ENCODE assay signal across 8 mouse cellular contexts in the genomic region with DNA sequence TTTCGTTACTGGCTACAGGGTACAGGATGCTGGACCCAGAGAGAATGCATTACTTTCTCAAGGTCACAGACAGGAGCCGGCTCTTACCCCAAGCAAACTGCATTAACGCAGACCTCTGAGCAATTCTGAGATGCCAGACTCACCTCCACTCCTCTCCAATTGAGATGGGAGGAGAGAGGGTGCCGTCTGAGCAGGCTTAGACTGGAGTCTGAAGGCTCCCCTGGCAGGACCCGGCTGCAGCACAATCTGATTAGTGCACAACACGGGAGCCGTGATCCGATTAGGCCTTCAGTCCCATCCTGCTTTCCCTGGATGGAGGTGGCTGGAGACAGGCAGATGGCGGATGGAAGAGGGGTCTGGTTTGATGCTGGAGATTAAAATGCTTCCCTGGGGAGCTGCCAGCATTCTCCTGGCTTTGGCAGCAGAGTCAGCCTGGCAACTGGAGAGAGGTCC. TPM values are rescaled to one million over a fixed set of nuclear protein-coding genes. Genes with fewer than 3 reads are reported as not detected.
DNase-seq lines count a peak whose midpoint lies in the region; ATAC-seq lines count a peak whose summit lies in the region.

No protein-coding gene starts in this region.

- peak; percentile 70 for ATAC-seq in intestine, embryonic 15.5 days
- ATAC-seq in limb, embryonic 11.5 days (ENCODE audit: insufficient number of reproducible peaks, low FRiP score, low TSS enrichment, low read depth) = no peak

- 29% methylated on average over 9 of the region's 9 CpGs for WGBS in intestine, embryonic 15.5 days
- WGBS in limb, embryonic 11.5 days = 27% methylated on average over 9 of the region's 9 CpGs

- no peaks in the 10 kb centered on the region for H3K9me3 ChIP-seq in intestine, embryonic 15.5 days
- H3K9me3 ChIP-seq in limb, embryonic 11.5 days (ENCODE audit: control insufficient read depth, low read length) = no peaks in the 10 kb centered on the region

- H3K4me2 ChIP-seq in intestine, embryonic 15.5 days (replicated peaks) = no peak overlapping the region; the same call in 1 of the 2 replicates
- H3K4me2 ChIP-seq in limb, embryonic 11.5 days (ENCODE audit: low read depth, severe bottlenecking) = no peak overlapping the region

- H3K4me1 ChIP-seq in intestine, embryonic 15.5 days (replicated peaks) = peaks cover 8% of the 10 kb centered on the region
- peaks cover 13% of the 10 kb centered on the region for H3K4me1 ChIP-seq in limb, embryonic 11.5 days (ENCODE audit: control insufficient read depth, insufficient read depth, low read length)

- no peak overlapping the region for H3K9ac ChIP-seq in intestine, embryonic 15.5 days
- no peak overlapping the region for H3K9ac ChIP-seq in limb, embryonic 11.5 days (ENCODE audit: low read length)

- no peak overlapping the region for H3K4me3 ChIP-seq in intestine, embryonic 15.5 days (replicated peaks)
- H3K4me3 ChIP-seq in limb, embryonic 11.5 days (ENCODE audit: low read depth, low read length) = no peak overlapping the region

- no peaks in the 10 kb centered on the region for H3K27me3 ChIP-seq in intestine, embryonic 15.5 days (replicated peaks)
- no peaks in the 10 kb centered on the region for H3K27me3 ChIP-seq in limb, embryonic 11.5 days (ENCODE audit: control insufficient read depth, insufficient read depth, low read length)

- H3K36me3 ChIP-seq in intestine, embryonic 15.5 days = no peaks in the 10 kb centered on the region
- H3K36me3 ChIP-seq in limb, embryonic 11.5 days (ENCODE audit: control insufficient read depth, insufficient read depth, low read length) = no peaks in the 10 kb centered on the region

- peak; percentile 13 for DNase-seq in urinary bladder, postnatal 14 days (ENCODE audit: low spot score)
- DNase-seq in urinary bladder, adult 18-20 months (ENCODE audit: low spot score in 2 of 2) = no peak
- DNase-seq in embryo, embryonic 10.5 days (ENCODE audit: low spot score) = peak; percentile 52
- peak; percentile 46 for DNase-seq in limb, embryonic 11.5 days (ENCODE audit: low spot score)
- DNase-seq in right cerebral cortex, postnatal 14 days = peak; percentile 26
- DNase-seq in spleen, adult 12 weeks (ENCODE audit: low spot score) = no peak
- DNase-seq in urinary bladder, postnatal 25 days (ENCODE audit: low spot score) = no peak

- 0 out of 2 replicates have a peak overlapping the region, but pooled peaks have one; percentile 22 for H3K27ac ChIP-seq in intestine, embryonic 15.5 days
- peak overlapping the region; percentile 3; the same call in 1 of the 2 replicates for H3K27ac ChIP-seq in limb, embryonic 11.5 days (replicated peaks; ENCODE audit: low read depth, low read length)

RNA-seq across cellular contexts. Expression of a gene that starts 23.9 kb away (rescaled TPM):
- polyA plus RNA-seq in intestine, embryonic 15.5 days (2015; fragmentation: Nextera tagmentation; extraction: Ambion mirVana) = 43.1 and 50.9 TPM in 2 replicates
- 29.2 and 34.1 TPM in 2 replicates for polyA plus RNA-seq in limb, embryonic 11.5 days (2014; fragmentation: Nextera tagmentation; extraction: Ambion mirVana)

RNA-seq across cellular contexts. Expression of a gene that starts 46.4 kb away (rescaled TPM):
- polyA plus RNA-seq in intestine, embryonic 15.5 days (2015; fragmentation: Nextera tagmentation; extraction: Ambion mirVana) = 43.5 and 44.1 TPM in 2 replicates
- 19.4 and 21.2 TPM in 2 replicates for polyA plus RNA-seq in limb, embryonic 11.5 days (2014; fragmentation: Nextera tagmentation; extraction: Ambion mirVana)

Comparison
In these comparisons a context has a peak if more than half of its experiments do, and no peak if none do; other contexts are left out.
1. DNase-seq: peak in urinary bladder, postnatal 14 days (single experiment), embryo, embryonic 10.5 days (single experiment), limb, embryonic 11.5 days (single experiment) and right cerebral cortex, postnatal 14 days (single experiment); none in urinary bladder, adult 18-20 months (0 of 2), spleen, adult 12 weeks (single experiment) and urinary bladder, postnatal 25 days (single experiment).